Mouse (Mus musculus): ENCODE data around the gene Hinfp. TPM values are rescaled to one million over a fixed set of nuclear protein-coding genes. Genes with fewer than 3 reads are reported as not detected.
A peak's percentile ranks its signal among the peaks of the same experiment; 100 is the strongest.

Gene Hinfp
- polyA plus RNA-seq, 1 experiment from 2014 or later = 28.4 TPM

- Histone ChIP-seq H3K4me2 (ENCODE audit: low read depth, severe bottlenecking) (peak within 1 kb of the TSS; percentile 71), H3K27me3 (ENCODE audit: control insufficient read depth, insufficient read depth, low read length) (no peaks in the 10 kb centered on the region; the same call in 1 of the 2 replicates), H3K27ac (replicated peaks; ENCODE audit: low read depth, low read length) (no peak within 1 kb of the TSS), H3K9me3 (ENCODE audit: control insufficient read depth, low read length) (no peaks in the 10 kb centered on the region), H3K4me3 (ENCODE audit: low read depth, low read length) (peak within 1 kb of the TSS; percentile 41), H3K36me3 (ENCODE audit: control insufficient read depth, insufficient read depth, low read length) (no peaks in the 10 kb centered on the region), H3K9ac (ENCODE audit: low read length) (peak within 1 kb of the TSS; percentile 85), H3K4me1 (ENCODE audit: control insufficient read depth, insufficient read depth, low read length) (no peaks in the 10 kb centered on the region)
- ATAC-seq (ENCODE audit: insufficient number of reproducible peaks, low FRiP score, low TSS enrichment, low read depth) (no peak), DNase-seq (ENCODE audit: low spot score) (no peak)
- 83% methylated on average over 6 of the region's 6 CpGs for WGBS
These were observed 37.0 kb downstream of the Hinfp start, which contains the start of gene Nlrx1 for GRCm38 (mm10) chr9:44268432-44268831. TSS of gene Nlrx1 (minus strand) at chr9:44268599.

DNA sequence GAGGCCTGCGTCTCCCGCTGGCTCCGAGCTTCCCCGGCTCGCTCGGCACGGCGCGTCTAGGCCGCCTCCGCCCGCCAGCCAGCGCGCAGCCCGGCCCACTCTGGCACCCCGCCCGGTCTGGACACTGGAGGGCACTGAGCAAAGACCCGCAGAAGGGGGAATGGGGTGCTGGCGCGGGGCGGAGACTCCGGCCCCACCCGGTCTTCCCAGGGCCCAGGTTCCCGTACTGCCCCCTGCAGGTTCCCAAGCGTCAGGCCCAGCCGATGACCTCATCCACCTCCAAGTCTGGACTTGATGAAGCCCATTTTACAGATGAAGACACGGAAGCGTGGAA, 37.5 kb downstream of the Hinfp start:
- WGBS = 7% methylated on average over 16 of the region's 28 CpGs
- Histone ChIP-seq H3K9me3 (ENCODE audit: control insufficient read depth, low read length) (no peaks in the 10 kb centered on the region), H3K4me2 (ENCODE audit: low read depth, severe bottlenecking) (peak overlapping the region; percentile 71), H3K9ac (ENCODE audit: low read length) (peak overlapping the region; percentile 85), H3K4me3 (ENCODE audit: low read depth, low read length) (peak overlapping the region; percentile 41), H3K36me3 (ENCODE audit: control insufficient read depth, insufficient read depth, low read length) (no peaks in the 10 kb centered on the region), H3K27ac (replicated peaks; ENCODE audit: low read depth, low read length) (no peak overlapping the region), H3K4me1 (ENCODE audit: control insufficient read depth, insufficient read depth, low read length) (no peaks in the 10 kb centered on the region), H3K27me3 (ENCODE audit: control insufficient read depth, insufficient read depth, low read length) (no peaks in the 10 kb centered on the region)
- peak; percentile 85 for DNase-seq (ENCODE audit: low spot score)
- ATAC-seq (ENCODE audit: insufficient number of reproducible peaks, low FRiP score, low TSS enrichment, low read depth) = peak; percentile 51; the same call in 1 of the 2 replicates

DNA sequence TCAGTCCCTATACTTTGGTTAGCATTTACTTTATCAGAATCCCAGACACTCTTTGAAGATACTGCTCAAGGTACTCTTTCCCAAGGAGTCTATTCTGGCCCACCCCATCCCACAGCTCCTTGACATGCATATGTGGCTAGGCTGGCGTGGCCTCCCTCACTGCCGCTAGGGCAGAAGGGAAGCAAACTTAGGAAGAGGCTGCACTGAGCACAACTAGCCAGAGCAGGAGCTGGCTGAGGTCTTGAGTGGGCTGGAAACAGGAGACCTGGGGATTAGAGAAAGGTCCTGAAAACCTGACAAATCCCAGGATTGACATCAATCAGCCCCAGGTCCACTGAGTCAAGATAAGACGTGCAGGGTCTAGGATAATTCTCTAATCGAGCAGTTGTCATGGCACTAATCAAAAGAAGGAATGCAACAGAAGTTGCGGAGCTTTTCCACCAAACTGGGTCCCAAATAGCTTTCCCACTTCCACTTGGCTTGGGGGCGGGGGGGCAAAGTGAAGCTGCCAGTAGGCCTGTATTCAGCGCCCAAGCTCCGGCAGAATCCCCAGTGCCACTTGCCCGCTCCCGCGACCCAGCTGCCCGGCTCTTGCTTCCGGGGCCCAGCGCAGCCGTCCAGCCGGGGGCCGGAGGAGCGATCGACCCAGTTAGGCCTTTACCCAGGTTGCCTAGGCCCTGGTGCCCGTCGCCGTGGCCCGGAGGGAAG, 38.0 kb downstream of the Hinfp start:
- peak overlapping the region; percentile 71 for H3K4me2 ChIP-seq (ENCODE audit: low read depth, severe bottlenecking)
- H3K9me3 ChIP-seq (ENCODE audit: control insufficient read depth, low read length) = no peaks in the 10 kb centered on the region
- DNase-seq (ENCODE audit: low spot score) (peak; percentile 35), ATAC-seq (ENCODE audit: insufficient number of reproducible peaks, low FRiP score, low TSS enrichment, low read depth) (no peak)
- 16% methylated on average over 20 of the region's 23 CpGs for WGBS
- H3K4me1 ChIP-seq (ENCODE audit: control insufficient read depth, insufficient read depth, low read length) = no peaks in the 10 kb centered on the region
- H3K27ac ChIP-seq (replicated peaks; ENCODE audit: low read depth, low read length) = no peak overlapping the region
- peak overlapping the region; percentile 41 for H3K4me3 ChIP-seq (ENCODE audit: low read depth, low read length)
- H3K27me3 ChIP-seq (ENCODE audit: control insufficient read depth, insufficient read depth, low read length) = no peaks in the 10 kb centered on the region
- no peaks in the 10 kb centered on the region for H3K36me3 ChIP-seq (ENCODE audit: control insufficient read depth, insufficient read depth, low read length)
- H3K9ac ChIP-seq (ENCODE audit: low read length) = peak overlapping the region; percentile 85

DNA sequence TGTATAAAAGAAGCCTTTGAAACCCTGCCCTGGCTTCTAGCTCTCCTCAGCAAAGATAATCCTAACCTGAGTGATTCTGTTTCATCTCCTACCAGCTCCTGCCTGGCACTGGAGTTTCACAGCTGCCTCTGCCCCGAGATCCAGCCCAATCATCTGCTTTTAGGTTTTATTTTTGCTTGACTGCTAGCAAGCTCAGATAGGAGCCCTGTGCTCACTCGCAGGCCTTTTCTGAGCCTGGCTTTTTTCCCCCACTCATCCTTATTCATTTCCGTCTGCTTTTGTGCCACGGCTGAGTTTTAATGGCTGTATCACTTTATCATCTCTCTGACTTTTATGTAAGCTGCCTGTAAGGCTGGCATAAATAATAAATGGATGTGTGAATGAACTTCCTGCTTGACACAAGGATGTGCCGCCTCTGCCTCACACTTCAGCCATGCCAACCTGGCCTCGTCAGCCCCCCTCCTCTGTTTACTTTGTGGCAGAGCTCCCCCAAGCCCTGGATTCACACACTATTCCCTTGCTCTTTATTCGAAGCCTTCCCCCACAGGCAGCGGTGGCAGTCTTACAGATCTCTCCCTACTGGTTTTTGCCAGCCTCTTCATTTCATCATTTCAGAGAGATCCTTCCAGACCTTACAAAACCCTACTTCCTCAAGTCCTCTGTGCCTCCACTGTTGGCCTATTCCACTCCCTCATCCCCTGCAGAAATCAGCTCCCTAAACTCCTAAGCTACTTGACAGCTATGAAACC, 38.8 kb downstream of the Hinfp start:
- DNase-seq (ENCODE audit: low spot score) (no peak), ATAC-seq (ENCODE audit: insufficient number of reproducible peaks, low FRiP score, low TSS enrichment, low read depth) (no peak)
- H3K9me3 ChIP-seq (ENCODE audit: control insufficient read depth, low read length) = no peaks in the 10 kb centered on the region
- no peak overlapping the region for H3K4me3 ChIP-seq (ENCODE audit: low read depth, low read length)
- H3K9ac ChIP-seq (ENCODE audit: low read length) = no peak overlapping the region
- no peaks in the 10 kb centered on the region for H3K36me3 ChIP-seq (ENCODE audit: control insufficient read depth, insufficient read depth, low read length)
- no peaks in the 10 kb centered on the region for H3K27me3 ChIP-seq (ENCODE audit: control insufficient read depth, insufficient read depth, low read length)
- no peaks in the 10 kb centered on the region for H3K4me1 ChIP-seq (ENCODE audit: control insufficient read depth, insufficient read depth, low read length)
- 66% methylated on average over 8 of the region's 8 CpGs for WGBS
- no peak overlapping the region for H3K27ac ChIP-seq (replicated peaks; ENCODE audit: low read depth, low read length)
- H3K4me2 ChIP-seq (ENCODE audit: low read depth, severe bottlenecking) = no peak overlapping the region

DNA sequence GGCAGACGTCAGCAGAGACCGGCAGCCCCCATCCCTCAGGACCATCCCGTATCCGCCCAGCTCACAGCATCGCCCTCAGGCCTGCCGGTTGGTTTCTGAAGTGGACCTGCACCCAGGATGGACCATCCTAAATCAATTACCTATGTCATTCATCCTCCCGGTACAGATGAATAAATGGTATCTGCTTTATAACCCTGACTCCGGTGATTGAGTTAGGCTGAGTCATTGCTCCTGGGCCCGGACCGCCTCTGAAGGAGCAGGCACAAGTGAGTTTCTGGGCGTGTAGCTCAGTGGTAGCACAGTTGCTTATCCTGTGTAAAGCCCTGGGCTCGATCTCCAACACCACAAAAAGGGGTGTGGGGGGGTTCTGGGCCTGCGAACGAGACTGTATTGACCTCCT, 44.1 kb downstream of the Hinfp start:
- Histone ChIP-seq H3K4me2 (ENCODE audit: low read depth, severe bottlenecking) (no peak overlapping the region), H3K4me1 (ENCODE audit: control insufficient read depth, insufficient read depth, low read length) (no peaks in the 10 kb centered on the region), H3K4me3 (ENCODE audit: low read depth, low read length) (no peak overlapping the region), H3K27me3 (ENCODE audit: control insufficient read depth, insufficient read depth, low read length) (no peaks in the 10 kb centered on the region), H3K36me3 (ENCODE audit: control insufficient read depth, insufficient read depth, low read length) (no peaks in the 10 kb centered on the region), H3K9ac (ENCODE audit: low read length) (no peak overlapping the region), H3K27ac (replicated peaks; ENCODE audit: low read depth, low read length) (no peak overlapping the region), H3K9me3 (ENCODE audit: control insufficient read depth, low read length) (no peaks in the 10 kb centered on the region)
- ATAC-seq (ENCODE audit: insufficient number of reproducible peaks, low FRiP score, low TSS enrichment, low read depth) = no peak
- DNase-seq (ENCODE audit: low spot score) = no peak
- 84% methylated on average over 14 of the region's 14 CpGs for WGBS

- H3K36me3 ChIP-seq (ENCODE audit: control insufficient read depth, insufficient read depth, low read length) = no peaks in the 10 kb centered on the region
- H3K9me3 ChIP-seq (ENCODE audit: control insufficient read depth, low read length) = no peaks in the 10 kb centered on the region
- H3K4me3 ChIP-seq (ENCODE audit: low read depth, low read length) = no peak overlapping the region
- H3K4me2 ChIP-seq (ENCODE audit: low read depth, severe bottlenecking) = no peak overlapping the region
- H3K27ac ChIP-seq (replicated peaks; ENCODE audit: low read depth, low read length) = no peak overlapping the region
- DNase-seq (ENCODE audit: low spot score) (no peak), ATAC-seq (ENCODE audit: insufficient number of reproducible peaks, low FRiP score, low TSS enrichment, low read depth) (no peak)
- 87% methylated on average over 10 of the region's 10 CpGs for WGBS
- no peak overlapping the region for H3K9ac ChIP-seq (ENCODE audit: low read length)
- peaks cover 12% of the 10 kb centered on the region for H3K4me1 ChIP-seq (ENCODE audit: control insufficient read depth, insufficient read depth, low read length)
- H3K27me3 ChIP-seq (ENCODE audit: control insufficient read depth, insufficient read depth, low read length) = no peaks in the 10 kb centered on the region
These were observed 46.5 kb downstream of the Hinfp start for GRCm38 (mm10) chr9:44259014-44259413.

DNA sequence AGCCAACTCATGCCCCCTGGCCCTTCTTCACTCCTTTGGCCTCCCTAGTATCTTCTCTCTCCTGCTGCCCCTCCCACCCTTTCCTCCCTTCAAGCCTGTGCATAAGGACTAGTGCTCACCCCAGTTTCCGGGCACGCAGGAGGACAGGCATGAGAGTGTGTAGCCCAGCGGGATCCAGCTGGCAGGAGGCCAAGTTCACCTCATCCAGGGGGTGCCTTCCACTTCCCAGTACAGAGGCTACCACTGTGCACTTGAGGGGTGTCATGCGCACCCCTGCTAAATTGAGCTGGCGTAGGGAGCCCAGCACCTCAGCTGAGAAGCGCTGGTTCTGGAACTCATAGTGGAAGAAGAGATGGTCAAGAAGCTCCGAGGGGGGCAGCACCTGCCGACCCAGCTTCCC, 49.3 kb downstream of the Hinfp start:
- no peak for ATAC-seq (ENCODE audit: insufficient number of reproducible peaks, low FRiP score, low TSS enrichment, low read depth)
- Histone ChIP-seq H3K27me3 (ENCODE audit: control insufficient read depth, insufficient read depth, low read length) (no peaks in the 10 kb centered on the region), H3K4me2 (ENCODE audit: low read depth, severe bottlenecking) (no peak overlapping the region), H3K9ac (ENCODE audit: low read length) (no peak overlapping the region), H3K36me3 (ENCODE audit: control insufficient read depth, insufficient read depth, low read length) (no peaks in the 10 kb centered on the region), H3K4me1 (ENCODE audit: control insufficient read depth, insufficient read depth, low read length) (peaks cover 15% of the 10 kb centered on the region), H3K27ac (replicated peaks; ENCODE audit: low read depth, low read length) (no peak overlapping the region), H3K9me3 (ENCODE audit: control insufficient read depth, low read length) (no peaks in the 10 kb centered on the region), H3K4me3 (ENCODE audit: low read depth, low read length) (no peak overlapping the region)
- no peak for DNase-seq (ENCODE audit: low spot score)
- 87% methylated on average over 8 of the region's 8 CpGs for WGBS

DNA sequence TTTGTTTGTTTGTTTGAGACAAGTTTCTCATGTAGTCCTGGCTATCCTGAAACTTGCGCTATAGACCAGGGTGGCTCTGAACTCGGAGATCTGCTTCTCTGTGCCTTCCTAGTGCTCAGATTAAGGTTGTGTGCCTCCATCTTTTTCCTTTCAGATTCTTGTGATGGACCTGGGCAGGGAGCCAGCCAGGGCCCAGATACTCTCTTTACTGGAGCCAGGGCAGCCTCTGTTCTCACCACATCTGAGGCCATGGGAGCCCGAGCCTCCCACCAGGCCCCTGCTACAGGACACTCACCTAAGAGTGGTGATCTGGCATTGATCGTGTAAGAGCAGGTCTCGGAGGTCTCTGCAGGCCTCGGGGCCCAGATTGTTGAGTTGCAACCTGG, 50.3 kb downstream of the Hinfp start:
- H3K27me3 ChIP-seq (ENCODE audit: control insufficient read depth, insufficient read depth, low read length) = no peaks in the 10 kb centered on the region
- peak overlapping the region; percentile 76; the same call in 1 of the 2 replicates for H3K27ac ChIP-seq (replicated peaks; ENCODE audit: low read depth, low read length)
- peaks cover 15% of the 10 kb centered on the region for H3K4me1 ChIP-seq (ENCODE audit: control insufficient read depth, insufficient read depth, low read length)
- no peaks in the 10 kb centered on the region for H3K9me3 ChIP-seq (ENCODE audit: control insufficient read depth, low read length)
- H3K9ac ChIP-seq (ENCODE audit: low read length) = no peak overlapping the region
- ATAC-seq (ENCODE audit: insufficient number of reproducible peaks, low FRiP score, low TSS enrichment, low read depth) = no peak
- 56% methylated on average over 6 of the region's 6 CpGs for WGBS
- no peak overlapping the region for H3K4me3 ChIP-seq (ENCODE audit: low read depth, low read length)
- no peaks in the 10 kb centered on the region for H3K36me3 ChIP-seq (ENCODE audit: control insufficient read depth, insufficient read depth, low read length)
- no peak overlapping the region for H3K4me2 ChIP-seq (ENCODE audit: low read depth, severe bottlenecking)
- DNase-seq (ENCODE audit: low spot score) = no peak

Measured in limb, embryonic 11.5 days (tissue).